Mouse (Mus musculus) forebrain, embryonic 14.5 days (tissue): ENCODE results near the gene Gm44503. TPM values are rescaled to one million over a fixed set of nuclear protein-coding genes. Genes with fewer than 3 reads are reported as not detected.

Experiments
- ATAC-seq: fragments of 200-750 bp; cut with Nextera tagmentation; 2 replicates; pipeline ENCODE4 v1.8.0; 2017; ENCODE audit warnings: mild to moderate bottlenecking, moderate library complexity
- DNase-seq: peaks from one replicate; pipeline ENCODE4 v3.0.0-alpha.2; 2015; ENCODE audit warnings: low spot score
- H3K27ac ChIP-seq: fragments of 300-500 bp; sonication (generic); 2 replicates; pipeline ENCODE4 v1.5.1; 2014; ENCODE audit warnings: low read depth, mild to moderate bottlenecking, control low read depth, low read length, moderate library complexity
- H3K27me3 ChIP-seq: fragments of 300-500 bp; sonication (generic); replicated peaks from 2 replicates; pipeline ENCODE4 v1.6.1; 2014; ENCODE audit warnings: low read length, control low read depth, mixed read lengths; ENCODE audit not compliant: control insufficient read depth, insufficient read depth
- H3K36me3 ChIP-seq: fragments of 300-500 bp; sonication (generic); 2 replicates; pipeline ENCODE4 v1.6.1; 2014; ENCODE audit warnings: low read length, control low read depth; ENCODE audit not compliant: control insufficient read depth, insufficient read depth
- H3K4me1 ChIP-seq: fragments of 300-500 bp; sonication (generic); 2 replicates; pipeline ENCODE4 v1.6.1; 2014; ENCODE audit warnings: antibody characterized with exemption, low read length, control low read depth; ENCODE audit not compliant: control insufficient read depth, insufficient read depth
- H3K4me2 ChIP-seq: fragments of 300-500 bp; sonication (generic); 2 replicates; pipeline ENCODE4 v1.6.1; 2014; ENCODE audit warnings: mild to moderate bottlenecking, control low read depth, low read length
- H3K4me3 ChIP-seq: fragments of 300-500 bp; sonication (generic); 2 replicates; pipeline ENCODE4 v1.5.1; 2014; ENCODE audit warnings: low read depth, low read length, control low read depth
- H3K9ac ChIP-seq: fragments of 300-500 bp; sonication (generic); 2 replicates; pipeline ENCODE4 v1.6.1; 2014; ENCODE audit warnings: mild to moderate bottlenecking, low read length, control low read depth, moderate library complexity
- H3K9me3 ChIP-seq: fragments of 300-500 bp; sonication (generic); replicated peaks from 2 replicates; pipeline ENCODE4 v1.6.1; 2016; ENCODE audit warnings: low read length, control low read depth, mixed read lengths; ENCODE audit not compliant: control insufficient read depth
- WGBS: fragments of 180-500 bp; shearing (Covaris S2); extraction: QIAGEN DNeasy Blood & Tissue Kit; methylation state at CpG from one replicate; pipeline ENCODE4 v1.1.7; 2014; 5-methylcytosine and 5-hydroxymethylcytosine counted together
- polyA plus RNA-seq: library from polyadenylated mRNA; unstranded; fragments of >200 nt; fragmentation: Nextera tagmentation; extraction: Ambion mirVana; gene quantifications from 2 replicates; pipeline ENCODE4 v1.2.1, GENCODE M21; 2014

Gene Gm44503
- polyA plus RNA-seq, 1 experiment from 2014 or later: not detected

- no peak overlapping the region for H3K27ac ChIP-seq
- WGBS: 93% methylated on average over 5 of the region's 5 CpGs
- no peaks in the 10 kb centered on the region for H3K9me3 ChIP-seq
- ATAC-seq (no peak), DNase-seq (no peak)
- H3K4me1 ChIP-seq: no peaks in the 10 kb centered on the region
- no peak overlapping the region for H3K4me3 ChIP-seq
- no peak overlapping the region for H3K4me2 ChIP-seq
- H3K9ac ChIP-seq: no peak overlapping the region
- H3K36me3 ChIP-seq: peaks cover 59% of the 10 kb centered on the region
- H3K27me3 ChIP-seq: no peaks in the 10 kb centered on the region
Measured at GRCm38 (mm10) chr9:73020566-73021097, 62.0 kb downstream of the Gm44503 start.

GRCm38 (mm10) chr9:73025818-73026636 is 67.4 kb downstream of the Gm44503 start:
- Histone ChIP-seq H3K27ac (peak overlapping the region; percentile 65), H3K27me3 (no peaks in the 10 kb centered on the region), H3K36me3 (peaks cover 24% of the 10 kb centered on the region; the same call in 1 of the 2 replicates), H3K9me3 (no peaks in the 10 kb centered on the region), H3K4me2 (peak overlapping the region; percentile 16; the same call in 1 of the 2 replicates), H3K4me3 (no peak overlapping the region), H3K4me1 (no peaks in the 10 kb centered on the region), H3K9ac (no peak overlapping the region)
- WGBS: 22% methylated on average over 17 of the region's 17 CpGs
- ATAC-seq (peak; percentile 92), DNase-seq (peak; percentile 66)

DNA sequence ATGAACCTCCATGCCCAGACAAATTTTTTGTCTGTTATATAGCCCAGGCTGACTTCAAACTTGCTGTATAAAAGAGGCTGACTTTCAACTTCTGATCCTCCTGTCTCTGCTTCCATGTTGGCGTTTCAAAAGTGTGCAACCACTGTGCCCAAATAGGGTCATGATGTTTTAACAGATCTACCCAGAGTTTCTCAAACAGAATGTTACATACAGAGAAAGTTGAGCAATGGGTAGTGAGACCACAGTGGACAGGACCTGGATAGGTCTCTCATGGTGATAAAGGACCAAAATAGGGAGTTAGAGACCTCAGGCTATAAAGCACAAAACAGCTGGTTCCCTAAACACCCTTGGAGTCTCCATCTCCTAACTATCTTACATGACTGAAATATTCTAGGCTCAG is 71.8 kb downstream of the Gm44503 start:
- 92% methylated on average over 1 of the region's 1 CpGs for WGBS
- ATAC-seq (no peak), DNase-seq (no peak)
- no peak overlapping the region for H3K4me3 ChIP-seq
- H3K36me3 ChIP-seq: peaks cover 45% of the 10 kb centered on the region
- H3K9ac ChIP-seq: no peak overlapping the region
- H3K4me2 ChIP-seq: no peak overlapping the region
- no peaks in the 10 kb centered on the region for H3K9me3 ChIP-seq
- no peaks in the 10 kb centered on the region for H3K4me1 ChIP-seq
- no peaks in the 10 kb centered on the region for H3K27me3 ChIP-seq
- no peak overlapping the region for H3K27ac ChIP-seq

DNA sequence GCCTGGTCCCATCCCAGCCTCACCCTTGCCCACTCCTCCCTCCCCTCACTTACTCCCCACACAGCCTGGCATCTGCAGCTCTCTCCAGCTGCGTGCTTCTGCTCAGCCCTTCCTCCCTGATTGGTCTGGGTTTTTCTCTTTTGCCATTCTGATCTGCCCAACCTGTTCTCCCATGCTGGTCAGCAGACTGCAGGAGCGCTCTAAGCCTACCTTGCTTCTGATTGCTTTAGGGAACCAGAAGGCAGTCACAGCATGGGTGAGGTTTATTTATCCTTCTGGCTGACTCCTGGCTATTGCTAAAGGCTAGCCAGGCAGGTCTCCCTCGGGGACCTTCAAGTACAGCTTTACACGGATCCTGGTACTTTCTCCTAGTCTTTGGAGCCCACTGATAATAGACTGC is 72.8 kb downstream of the Gm44503 start:
- H3K4me1 ChIP-seq: no peaks in the 10 kb centered on the region
- WGBS: 84% methylated on average over 4 of the region's 4 CpGs

GRCm38 (mm10) chr9:73033406-73033805 is 74.8 kb downstream of the Gm44503 start:
- H3K27me3 ChIP-seq: no peaks in the 10 kb centered on the region
- H3K4me1 ChIP-seq: no peaks in the 10 kb centered on the region
- peaks cover 44% of the 10 kb centered on the region for H3K36me3 ChIP-seq
- no peaks in the 10 kb centered on the region for H3K9me3 ChIP-seq
- no peak overlapping the region for H3K9ac ChIP-seq
- H3K4me3 ChIP-seq: no peak overlapping the region
- ATAC-seq: no peak
- no peak overlapping the region for H3K4me2 ChIP-seq
- WGBS: 94% methylated on average over 1 of the region's 1 CpGs
- H3K27ac ChIP-seq: no peak overlapping the region
- DNase-seq: no peak

More for the DNA sequence above, 72.8 kb downstream of the Gm44503 start:
- Histone ChIP-seq H3K27me3 (no peaks in the 10 kb centered on the region), H3K9me3 (no peaks in the 10 kb centered on the region), H3K4me3 (no peak overlapping the region), H3K9ac (no peak overlapping the region), H3K27ac (no peak overlapping the region), H3K36me3 (peaks cover 45% of the 10 kb centered on the region), H3K4me2 (no peak overlapping the region)
- ATAC-seq: no peak
- no peak for DNase-seq

DNA sequence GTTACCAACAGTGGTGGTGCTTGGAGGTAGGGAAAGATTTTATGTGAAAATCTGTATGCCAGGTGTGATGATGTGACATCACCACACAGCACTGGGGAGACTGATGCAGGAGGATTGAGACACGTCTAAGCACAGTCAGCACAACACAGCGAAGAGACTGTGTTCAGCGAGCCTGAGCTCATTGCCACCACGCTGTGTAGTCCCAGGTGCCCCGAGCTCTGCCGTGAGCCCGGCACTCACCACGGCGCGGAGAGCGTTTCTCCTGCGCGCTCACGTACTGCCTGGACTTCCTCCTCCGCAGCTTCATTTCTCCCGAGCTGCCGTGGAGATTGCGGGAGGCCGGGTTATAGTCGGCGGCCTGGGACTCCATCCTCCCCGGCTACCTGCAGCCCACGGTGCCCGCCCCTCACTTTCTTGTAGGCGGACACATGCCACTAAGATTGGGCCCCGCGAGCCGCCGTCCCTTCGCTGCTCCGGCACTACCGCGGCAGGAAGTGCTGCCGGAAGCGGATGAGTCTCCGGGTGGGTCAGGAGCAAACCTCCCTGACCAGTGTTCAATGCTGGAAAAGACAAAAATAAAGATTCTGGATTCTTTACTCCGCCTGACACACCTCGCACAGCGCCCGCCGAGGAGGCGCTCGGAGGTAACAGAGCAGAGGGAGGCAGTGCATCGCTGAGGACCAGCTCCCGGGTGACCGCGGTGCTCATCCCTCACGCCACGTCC is 80.7 kb downstream of the Gm44503 start:
- Histone ChIP-seq H3K4me1 (peaks cover 12% of the 10 kb centered on the region), H3K9me3 (no peaks in the 10 kb centered on the region), H3K36me3 (peaks cover 2% of the 10 kb centered on the region; the same call in 1 of the 2 replicates), H3K27me3 (no peaks in the 10 kb centered on the region), H3K4me2 (peak overlapping the region; percentile 83), H3K4me3 (peak overlapping the region; percentile 52), H3K27ac (peak overlapping the region; percentile 82), H3K9ac (peak overlapping the region; percentile 84)
- under 1% methylated on average over 49 of the region's 49 CpGs for WGBS
- ATAC-seq (peak; percentile 90), DNase-seq (peak; percentile 93)

DNA sequence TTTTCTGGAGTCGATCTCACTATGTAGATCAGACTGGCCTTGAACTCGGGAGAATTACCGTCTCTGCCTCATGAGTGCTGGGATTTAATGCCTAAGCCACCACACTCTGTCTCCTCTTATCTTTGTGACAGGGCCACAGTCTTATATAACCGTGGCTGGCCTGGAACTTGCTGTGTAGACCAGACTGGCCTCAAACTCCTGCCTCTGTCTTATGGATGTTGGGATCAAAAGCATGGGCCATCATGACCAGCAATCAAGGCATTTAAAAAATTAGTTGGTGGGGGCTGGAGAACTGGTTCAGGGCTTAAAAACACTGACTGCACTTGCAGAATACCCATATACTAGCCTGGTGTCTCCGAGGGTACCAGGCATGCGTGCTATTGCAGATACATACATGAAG is 81.4 kb downstream of the Gm44503 start, which contains the start of gene Pigb:
TSS of gene Pigb (minus strand) at position 299 of the 400 bp plus-strand sequence.
- DNase-seq (no peak), ATAC-seq (no peak)
- no peaks in the 10 kb centered on the region for H3K36me3 ChIP-seq
- H3K4me2 ChIP-seq: peak within 1 kb of the TSS; percentile 83
- H3K4me3 ChIP-seq: peak within 1 kb of the TSS; percentile 52
- peak within 1 kb of the TSS; percentile 82 for H3K27ac ChIP-seq
- no peaks in the 10 kb centered on the region for H3K9me3 ChIP-seq
- peaks cover 18% of the 10 kb centered on the region for H3K4me1 ChIP-seq
- 32% methylated on average over 6 of the region's 6 CpGs for WGBS
- peak within 1 kb of the TSS; percentile 84 for H3K9ac ChIP-seq
- H3K27me3 ChIP-seq: no peaks in the 10 kb centered on the region

DNA sequence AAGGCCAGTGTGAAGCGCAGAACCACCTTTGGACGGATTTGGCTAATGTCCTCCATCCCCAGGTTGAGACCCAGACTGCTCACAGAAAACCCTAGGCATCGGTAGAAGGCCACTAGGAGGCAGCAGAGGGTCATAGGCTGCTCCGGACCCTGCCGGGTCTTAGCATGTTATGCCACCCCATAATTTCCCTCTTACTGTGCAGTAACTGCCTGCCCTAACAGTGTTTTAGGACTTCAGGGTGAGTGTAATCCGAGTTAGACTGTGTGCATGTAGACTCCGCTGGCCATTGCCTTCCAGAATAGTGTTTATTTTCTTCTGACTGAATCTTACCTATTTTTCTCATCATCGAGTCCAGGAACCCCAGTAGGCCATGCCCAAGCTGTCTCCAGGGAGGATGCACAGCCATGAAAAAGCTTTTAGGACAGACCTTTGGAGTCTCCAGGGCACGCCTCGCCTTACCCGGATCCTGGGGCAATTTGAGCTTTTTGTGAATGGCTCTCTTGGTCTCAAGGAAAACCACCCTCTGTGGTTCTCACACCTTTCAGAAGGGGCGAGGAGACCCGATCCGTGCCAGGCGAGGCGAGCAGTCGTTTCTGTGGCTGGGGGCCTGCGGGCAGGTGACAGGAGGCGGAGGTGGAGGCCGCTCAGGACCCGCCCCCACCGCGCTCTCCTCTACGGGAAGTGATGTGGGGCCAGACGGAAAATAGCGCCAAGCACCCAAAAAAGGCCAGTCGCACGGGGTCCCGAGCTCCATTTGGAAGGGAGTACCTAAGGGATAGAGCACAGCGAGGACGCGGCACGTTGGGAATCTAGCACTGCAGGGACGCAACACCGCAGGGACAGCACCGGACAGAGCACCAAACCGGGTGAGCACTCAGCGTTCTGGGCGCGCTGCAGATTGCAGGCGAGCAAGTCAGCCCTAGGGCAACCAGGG is 85.8 kb downstream of the Gm44503 start, which contains the start of gene Rab27a:
TSS of gene Rab27a (plus strand) at position 709 of the 934 bp plus-strand sequence.
- peaks cover 15% of the 10 kb centered on the region for H3K4me1 ChIP-seq
- H3K27me3 ChIP-seq: no peaks in the 10 kb centered on the region
- DNase-seq (peak; percentile 81), ATAC-seq (peak; percentile 47)
- H3K9ac ChIP-seq: peak within 1 kb of the TSS; percentile 69
- no peaks in the 10 kb centered on the region for H3K9me3 ChIP-seq
- 2% methylated on average over 41 of the region's 41 CpGs for WGBS
- H3K36me3 ChIP-seq: no peaks in the 10 kb centered on the region
- peak within 1 kb of the TSS; percentile 87 for H3K4me2 ChIP-seq
- no peak within 1 kb of the TSS for H3K27ac ChIP-seq
- H3K4me3 ChIP-seq: peak within 1 kb of the TSS; percentile 38
